ENCODE assay signal across 16 mouse cellular contexts in the genomic region with DNA sequence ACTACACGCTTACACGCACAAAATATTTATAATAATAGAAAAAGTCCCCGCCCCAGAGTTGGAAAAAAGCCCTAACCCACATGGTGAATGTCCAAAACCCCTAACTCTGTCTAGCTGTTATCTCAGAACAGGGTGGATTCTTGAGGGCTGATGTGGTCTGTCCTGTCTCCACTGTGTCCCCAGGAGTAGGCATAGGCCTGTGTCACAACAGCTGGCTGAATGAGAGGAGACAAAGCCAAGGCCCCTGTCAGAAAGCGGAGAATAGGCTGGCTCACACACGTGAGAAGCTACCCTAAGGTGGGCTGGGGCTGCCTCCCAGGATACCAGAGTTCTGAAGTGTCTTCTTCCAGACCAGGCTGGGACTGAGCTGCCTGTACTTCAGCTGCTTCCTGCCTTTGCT. TPM values are rescaled to one million over a fixed set of nuclear protein-coding genes. Genes with fewer than 3 reads are reported as not detected.
A peak's percentile ranks its signal among the peaks of the same experiment; 100 is the strongest.
DNase-seq lines count a peak whose midpoint lies in the region; ATAC-seq and TF ChIP-seq lines count a peak whose summit lies in the region.
"Had no signal": no experiment of that assay in that cellular context is flagged by ENCODE, and none has a peak within 500 bp of the region (broad histone marks: within the 10 kb centered on the region; RNA-seq: fewer than 3 reads in every experiment).

No protein-coding gene starts in this region.

- peaks cover 39% of the 10 kb centered on the region for H3K27me3 ChIP-seq in heart, embryonic 13.5 days (replicated peaks)
- 0 out of 2 replicates have a peak, but pooled peaks cover 26% of the 10 kb centered on the region for H3K27me3 ChIP-seq in heart, embryonic 12.5 days (replicated peaks)
- H3K27me3 ChIP-seq in liver, embryonic 14.5 days (ENCODE audit: control insufficient read depth, insufficient read depth, low read length): peaks cover 3% of the 10 kb centered on the region
- H3K27me3 ChIP-seq in stomach, embryonic 16.5 days (ENCODE audit: control insufficient read depth, insufficient read depth, low read length): no peaks in the 10 kb centered on the region
- 0 out of 2 replicates have a peak, but pooled peaks cover 3% of the 10 kb centered on the region for H3K27me3 ChIP-seq in midbrain, embryonic 15.5 days (replicated peaks)
- H3K27me3 ChIP-seq: forebrain, embryonic 13.5 days had no signal

- H3K4me3 ChIP-seq in heart, embryonic 13.5 days: no peak overlapping the region
- H3K4me3 ChIP-seq in heart, embryonic 12.5 days: no peak overlapping the region
- no peak overlapping the region for H3K4me3 ChIP-seq in liver, embryonic 14.5 days (ENCODE audit: insufficient read depth in 1 of 2, low read depth in 2 of 2, low read length in 2 of 2)
- no peak overlapping the region for H3K4me3 ChIP-seq in stomach, embryonic 16.5 days (replicated peaks; ENCODE audit: low read length)
- no peak overlapping the region for H3K4me3 ChIP-seq in midbrain, embryonic 15.5 days
- H3K4me3 ChIP-seq: forebrain, embryonic 13.5 days; kidney, embryonic 15.5 days; megakaryocyte, embryonic 14.5 days; neural tube, embryonic 15.5 days had no signal

- H3K27ac ChIP-seq in heart, embryonic 13.5 days (replicated peaks): no peak overlapping the region
- no peak overlapping the region for H3K27ac ChIP-seq in heart, embryonic 12.5 days (ENCODE audit: poor library complexity, severe bottlenecking)
- no peak overlapping the region for H3K27ac ChIP-seq in liver, embryonic 14.5 days
- peak overlapping the region; percentile 78; the same call in 1 of the 2 replicates for H3K27ac ChIP-seq in stomach, embryonic 16.5 days (ENCODE audit: low read length)
- no peak overlapping the region for H3K27ac ChIP-seq in midbrain, embryonic 15.5 days
- H3K27ac ChIP-seq: forebrain, embryonic 13.5 days; neural tube, embryonic 15.5 days had no signal

- H3K9me3 ChIP-seq in heart, embryonic 13.5 days: no peaks in the 10 kb centered on the region
- H3K9me3 ChIP-seq in heart, embryonic 12.5 days (replicated peaks): no peaks in the 10 kb centered on the region
- H3K9me3 ChIP-seq in liver, embryonic 14.5 days (ENCODE audit: control insufficient read depth, low read length): no peaks in the 10 kb centered on the region
- H3K9me3 ChIP-seq in stomach, embryonic 16.5 days (replicated peaks; ENCODE audit: control insufficient read depth, low read length): no peaks in the 10 kb centered on the region
- no peaks in the 10 kb centered on the region for H3K9me3 ChIP-seq in midbrain, embryonic 15.5 days
- H3K9me3 ChIP-seq: forebrain, embryonic 13.5 days; kidney, embryonic 15.5 days; megakaryocyte, embryonic 14.5 days; neural tube, embryonic 15.5 days had no signal

- H3K9ac ChIP-seq in heart, embryonic 13.5 days: peak overlapping the region; percentile 4; the same call in 1 of the 2 replicates
- no peak overlapping the region for H3K9ac ChIP-seq in heart, embryonic 12.5 days
- no peak overlapping the region for H3K9ac ChIP-seq in liver, embryonic 14.5 days (replicated peaks)
- H3K9ac ChIP-seq in stomach, embryonic 16.5 days (ENCODE audit: low read length): no peak overlapping the region
- H3K9ac ChIP-seq in midbrain, embryonic 15.5 days: no peak overlapping the region
- H3K9ac ChIP-seq: forebrain, embryonic 13.5 days; kidney, embryonic 15.5 days; lung, embryonic 14.5 days; neural tube, embryonic 15.5 days had no signal

- H3K4me2 ChIP-seq in heart, embryonic 13.5 days: no peak overlapping the region
- no peak overlapping the region for H3K4me2 ChIP-seq in heart, embryonic 12.5 days
- peak overlapping the region; percentile 8; the same call in 1 of the 2 replicates for H3K4me2 ChIP-seq in liver, embryonic 14.5 days (ENCODE audit: low read depth)
- H3K4me2 ChIP-seq in stomach, embryonic 16.5 days (ENCODE audit: low read depth, low read length): no peak overlapping the region
- no peak overlapping the region for H3K4me2 ChIP-seq in midbrain, embryonic 15.5 days
- H3K4me2 ChIP-seq: forebrain, embryonic 13.5 days; lung, embryonic 14.5 days; neural tube, embryonic 15.5 days had no signal

- WGBS in heart, embryonic 13.5 days: 63% methylated on average over 5 of the region's 5 CpGs
- WGBS in heart, embryonic 12.5 days: 69% methylated on average over 5 of the region's 5 CpGs
- WGBS in liver, embryonic 14.5 days (ENCODE audit: insufficient replicate concordance): 64% methylated on average over 5 of the region's 5 CpGs
- WGBS in stomach, embryonic 16.5 days: 66% methylated on average over 5 of the region's 5 CpGs
- 78% methylated on average over 5 of the region's 5 CpGs for WGBS in midbrain, embryonic 15.5 days

- TF ChIP-seq EP300 in liver, embryonic 14.5 days (IDR thresholded peaks at IDR 0.05; ENCODE audit: low read depth): no peak

- TF ChIP-seq CTCF in liver, embryonic 14.5 days (IDR thresholded peaks at IDR 0.05; ENCODE audit: low read depth): no peak

- no peaks in the 10 kb centered on the region for H3K36me3 ChIP-seq in heart, embryonic 13.5 days
- no peaks in the 10 kb centered on the region for H3K36me3 ChIP-seq in heart, embryonic 12.5 days
- H3K36me3 ChIP-seq in liver, embryonic 14.5 days (replicated peaks; ENCODE audit: control insufficient read depth, insufficient read depth, low read depth): no peaks in the 10 kb centered on the region
- no peaks in the 10 kb centered on the region for H3K36me3 ChIP-seq in stomach, embryonic 16.5 days (ENCODE audit: control insufficient read depth, insufficient read depth, low read length)
- H3K36me3 ChIP-seq in midbrain, embryonic 15.5 days (replicated peaks): no peaks in the 10 kb centered on the region
- H3K36me3 ChIP-seq: kidney, embryonic 15.5 days; neural tube, embryonic 15.5 days had no signal

- ATAC-seq in heart, embryonic 13.5 days (ENCODE audit: extremely low read depth, insufficient number of reproducible peaks, low FRiP score, low TSS enrichment): no peak
- ATAC-seq in heart, embryonic 12.5 days (ENCODE audit: insufficient number of reproducible peaks, low FRiP score): no peak
- ATAC-seq in liver, embryonic 14.5 days (ENCODE audit: insufficient read depth): no peak
- ATAC-seq in stomach, embryonic 16.5 days (ENCODE audit: insufficient read depth, low FRiP score): no peak
- ATAC-seq in midbrain, embryonic 15.5 days (replicated peaks): no peak
- ATAC-seq: forebrain, embryonic 13.5 days; hindbrain, embryonic 16.5 days had no signal

- peak; percentile 2 for DNase-seq in right cerebral cortex, postnatal 25 days
- DNase-seq in right cerebral cortex, adult 18-20 months: no peak
- no peak for DNase-seq in liver, embryonic 14.5 days (ENCODE audit: low read depth in 3 of 3, low spot score in 3 of 3)
- no peak for DNase-seq in frontal cortex, postnatal 14 days (ENCODE audit: low spot score in 2 of 2)
- DNase-seq: cerebellum, adult 11 months; heart, postnatal 10 days; lung, embryonic 14.5 days had no signal

- peaks cover 75% of the 10 kb centered on the region for H3K4me1 ChIP-seq in heart, embryonic 13.5 days
- peaks cover 45% of the 10 kb centered on the region for H3K4me1 ChIP-seq in heart, embryonic 12.5 days (replicated peaks)
- H3K4me1 ChIP-seq in liver, embryonic 14.5 days (replicated peaks; ENCODE audit: control insufficient read depth in 2 of 2, insufficient read depth in 2 of 2, low read length in 1 of 2): peaks cover 0 to 7% of the 10 kb centered on the region in 2 experiments; a peak in 2 of 4 replicates
- H3K4me1 ChIP-seq in stomach, embryonic 16.5 days (ENCODE audit: control insufficient read depth, insufficient read depth, low read length): peaks cover 23% of the 10 kb centered on the region
- H3K4me1 ChIP-seq in midbrain, embryonic 15.5 days: peaks cover 16% of the 10 kb centered on the region

RNA-seq across cellular contexts. Expression of a gene that starts 4.7 kb away (rescaled TPM):
- polyA plus RNA-seq in heart, embryonic 13.5 days (2015; fragmentation: Nextera tagmentation; extraction: Ambion mirVana): 4.7 and 5.6 TPM in 2 replicates
- 4.8 and 7.5 TPM in 2 replicates for polyA plus RNA-seq in heart, embryonic 12.5 days (2016; fragmentation: Nextera tagmentation; extraction: Ambion mirVana)
- polyA plus RNA-seq in liver, embryonic 14.5 days (2012; rRNA removed): 6.4 and 7.6 TPM in 2 replicates
- 6.2 and 7.2 TPM in 2 replicates for polyA plus RNA-seq in liver, embryonic 14.5 days (2014; fragmentation: Nextera tagmentation; extraction: Ambion mirVana)
- polyA plus RNA-seq in stomach, embryonic 16.5 days (2015; fragmentation: Nextera tagmentation; extraction: Ambion mirVana): 31.2 and 35.2 TPM in 2 replicates
- polyA plus RNA-seq in midbrain, embryonic 15.5 days (2015; fragmentation: Nextera tagmentation; extraction: Ambion mirVana): 29.8 and 30.7 TPM in 2 replicates

RNA-seq across cellular contexts. Expression of a gene that starts 47.7 kb away (rescaled TPM):
- polyA plus RNA-seq in heart, embryonic 13.5 days (2015; fragmentation: Nextera tagmentation; extraction: Ambion mirVana): 3.7 TPM in 2 replicates
- polyA plus RNA-seq in heart, embryonic 12.5 days (2016; fragmentation: Nextera tagmentation; extraction: Ambion mirVana): 2.5 and 7.1 TPM in 2 replicates
- 2.0 and 2.7 TPM in 2 replicates for polyA plus RNA-seq in liver, embryonic 14.5 days (2012; rRNA removed)
- polyA plus RNA-seq in liver, embryonic 14.5 days (2014; fragmentation: Nextera tagmentation; extraction: Ambion mirVana): 3.4 and 3.7 TPM in 2 replicates
- 4.8 and 6.8 TPM in 2 replicates for polyA plus RNA-seq in stomach, embryonic 16.5 days (2015; fragmentation: Nextera tagmentation; extraction: Ambion mirVana)
- polyA plus RNA-seq in midbrain, embryonic 15.5 days (2015; fragmentation: Nextera tagmentation; extraction: Ambion mirVana): 4.4 and 6.7 TPM in 2 replicates

RNA-seq across cellular contexts. Expression of a gene that starts 50.9 kb away (rescaled TPM):
- polyA plus RNA-seq in heart, embryonic 13.5 days (2015; fragmentation: Nextera tagmentation; extraction: Ambion mirVana): 1.3 and 2.9 TPM in 2 replicates
- 0.90 and 2.1 TPM in 2 replicates for polyA plus RNA-seq in heart, embryonic 12.5 days (2016; fragmentation: Nextera tagmentation; extraction: Ambion mirVana)
- 0.14 and 0.63 TPM in 2 replicates for polyA plus RNA-seq in liver, embryonic 14.5 days (2012; rRNA removed)
- polyA plus RNA-seq in liver, embryonic 14.5 days (2014; fragmentation: Nextera tagmentation; extraction: Ambion mirVana): 0.60 TPM in 1 of 2 replicates, not detected in the other
- polyA plus RNA-seq in stomach, embryonic 16.5 days (2015; fragmentation: Nextera tagmentation; extraction: Ambion mirVana): 1.8 and 3.2 TPM in 2 replicates
- polyA plus RNA-seq in midbrain, embryonic 15.5 days (2015; fragmentation: Nextera tagmentation; extraction: Ambion mirVana): 5.4 and 7.6 TPM in 2 replicates

RNA-seq across cellular contexts. Expression of a gene that starts 53.9 kb away (rescaled TPM):
- polyA plus RNA-seq in heart, embryonic 13.5 days (2015; fragmentation: Nextera tagmentation; extraction: Ambion mirVana): 51.2 and 52.2 TPM in 2 replicates
- 61.9 and 64.4 TPM in 2 replicates for polyA plus RNA-seq in heart, embryonic 12.5 days (2016; fragmentation: Nextera tagmentation; extraction: Ambion mirVana)
- polyA plus RNA-seq in liver, embryonic 14.5 days (2012; rRNA removed): 11.3 and 11.5 TPM in 2 replicates
- polyA plus RNA-seq in liver, embryonic 14.5 days (2014; fragmentation: Nextera tagmentation; extraction: Ambion mirVana): 8.8 and 12.6 TPM in 2 replicates
- 39.6 and 44.4 TPM in 2 replicates for polyA plus RNA-seq in stomach, embryonic 16.5 days (2015; fragmentation: Nextera tagmentation; extraction: Ambion mirVana)
- 66.7 and 73.7 TPM in 2 replicates for polyA plus RNA-seq in midbrain, embryonic 15.5 days (2015; fragmentation: Nextera tagmentation; extraction: Ambion mirVana)
